Mouse (Mus musculus): ENCODE measurements around the gene Tspan11. TPM values are rescaled to one million over a fixed set of nuclear protein-coding genes. Genes with fewer than 3 reads are reported as not detected.
A peak's percentile ranks its signal among the peaks of the same experiment; 100 is the strongest.

Gene Tspan11
- polyA plus RNA-seq, 1 experiment from 2014 or later: 14.3 TPM

DNA sequence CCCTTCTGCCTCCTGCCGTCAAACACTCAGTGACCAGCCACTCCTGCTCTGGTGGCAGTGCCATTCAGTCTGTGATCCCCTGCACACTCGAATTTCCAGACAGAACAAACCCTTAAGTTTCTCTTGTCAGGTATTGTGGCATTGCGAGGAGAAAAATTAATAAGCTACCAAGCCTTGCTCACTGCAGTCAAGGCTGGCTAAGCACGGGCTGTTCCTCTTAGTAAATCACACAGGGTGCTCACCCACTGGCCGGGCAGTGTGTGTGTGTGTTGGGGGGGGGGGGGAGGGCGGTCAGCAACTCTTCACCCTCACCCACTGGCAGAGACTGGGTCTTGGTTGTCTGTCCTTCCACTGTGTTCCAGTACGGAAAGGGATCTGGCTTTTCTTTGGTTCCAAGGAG is 473 bp upstream of the Tspan11 start:
- ATAC-seq (replicated peaks; ENCODE audit: insufficient number of reproducible peaks, low FRiP score, low TSS enrichment, low read depth): 0 out of 2 replicates have a peak, but pooled peaks have one; percentile 7
- H3K27ac ChIP-seq (replicated peaks; ENCODE audit: low read depth, low read length): no peak overlapping the region
- 11% methylated on average over 7 of the region's 7 CpGs for WGBS
- H3K4me2 ChIP-seq (ENCODE audit: low read depth, low read length): peak overlapping the region; percentile 92
- H3K36me3 ChIP-seq (replicated peaks; ENCODE audit: control insufficient read depth, insufficient read depth, low read depth, low read length): no peaks in the 10 kb centered on the region
- H3K4me3 ChIP-seq (ENCODE audit: low read depth, low read length): peak overlapping the region; percentile 49
- H3K9ac ChIP-seq (replicated peaks; ENCODE audit: low read length): peak overlapping the region; percentile 77; the same call in 1 of the 2 replicates
- H3K9me3 ChIP-seq (replicated peaks; ENCODE audit: control insufficient read depth, low read length): no peaks in the 10 kb centered on the region
- no peaks in the 10 kb centered on the region for H3K27me3 ChIP-seq (ENCODE audit: control insufficient read depth, insufficient read depth, low read length)
- H3K4me1 ChIP-seq (ENCODE audit: control insufficient read depth, insufficient read depth, low read length): no peaks in the 10 kb centered on the region
- no peak for DNase-seq (ENCODE audit: low spot score)

DNA sequence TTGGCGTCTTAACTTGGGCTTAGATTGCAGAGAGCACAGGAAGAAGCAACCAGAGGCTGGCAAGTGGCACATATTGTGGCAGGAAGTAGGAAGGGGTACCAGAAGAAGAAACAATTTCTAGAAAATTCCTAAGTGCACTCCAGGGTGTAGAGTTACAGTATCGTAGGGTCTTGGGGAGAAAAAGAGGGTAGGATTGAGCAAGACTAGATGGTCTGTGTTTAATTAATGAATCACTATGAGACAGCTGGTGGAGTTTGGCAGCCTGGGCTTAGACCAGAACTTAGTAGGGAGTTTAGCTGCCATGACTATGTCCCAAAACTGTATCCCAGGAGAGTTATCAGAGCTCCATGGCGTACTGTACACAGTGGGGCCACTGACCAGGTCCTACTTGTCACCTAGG is 1.2 kb downstream of the Tspan11 start:
- WGBS: 58% methylated on average over 3 of the region's 3 CpGs
- Histone ChIP-seq H3K36me3 (replicated peaks; ENCODE audit: control insufficient read depth, insufficient read depth, low read depth, low read length) (no peaks in the 10 kb centered on the region), H3K27ac (replicated peaks; ENCODE audit: low read depth, low read length) (no peak overlapping the region)

DNA sequence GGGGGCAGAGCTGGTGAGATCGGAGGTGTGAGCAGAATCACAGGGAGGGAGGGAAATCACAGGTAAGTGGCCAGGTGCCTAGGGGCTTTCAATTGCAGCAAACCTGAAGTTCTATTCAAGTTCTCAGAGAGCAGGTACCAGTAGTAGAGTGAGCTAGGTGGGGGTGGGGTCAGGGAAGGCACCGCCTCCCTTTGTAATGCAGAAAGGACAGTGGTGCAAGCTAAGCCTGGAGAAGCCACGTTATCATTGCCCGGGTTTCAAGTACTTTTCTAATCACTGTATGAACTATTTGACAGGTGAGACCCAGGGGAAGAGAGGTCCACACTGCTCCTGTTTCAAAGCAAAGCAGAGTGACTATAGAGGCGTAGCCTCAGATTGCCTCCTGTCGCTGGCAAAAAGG is 6.2 kb downstream of the Tspan11 start:
- H3K9me3 ChIP-seq (replicated peaks; ENCODE audit: control insufficient read depth, low read length): no peaks in the 10 kb centered on the region
- H3K4me3 ChIP-seq (ENCODE audit: low read depth, low read length): no peak overlapping the region
- DNase-seq (ENCODE audit: low spot score): no peak
- ATAC-seq (replicated peaks; ENCODE audit: insufficient number of reproducible peaks, low FRiP score, low TSS enrichment, low read depth): no peak
- no peaks in the 10 kb centered on the region for H3K27me3 ChIP-seq (ENCODE audit: control insufficient read depth, insufficient read depth, low read length)
- H3K36me3 ChIP-seq (replicated peaks; ENCODE audit: control insufficient read depth, insufficient read depth, low read depth, low read length): no peaks in the 10 kb centered on the region
- H3K9ac ChIP-seq (replicated peaks; ENCODE audit: low read length): no peak overlapping the region
- H3K4me2 ChIP-seq (ENCODE audit: low read depth, low read length): no peak overlapping the region
- 39% methylated on average over 6 of the region's 6 CpGs for WGBS
- no peak overlapping the region for H3K27ac ChIP-seq (replicated peaks; ENCODE audit: low read depth, low read length)
- H3K4me1 ChIP-seq (ENCODE audit: control insufficient read depth, insufficient read depth, low read length): no peaks in the 10 kb centered on the region

More for the DNA sequence above, 1.2 kb downstream of the Tspan11 start:
- Histone ChIP-seq H3K9me3 (replicated peaks; ENCODE audit: control insufficient read depth, low read length) (no peaks in the 10 kb centered on the region), H3K4me2 (ENCODE audit: low read depth, low read length) (peak overlapping the region; percentile 92; the same call in 1 of the 2 replicates), H3K9ac (replicated peaks; ENCODE audit: low read length) (peak overlapping the region; percentile 77), H3K4me1 (ENCODE audit: control insufficient read depth, insufficient read depth, low read length) (no peaks in the 10 kb centered on the region), H3K27me3 (ENCODE audit: control insufficient read depth, insufficient read depth, low read length) (no peaks in the 10 kb centered on the region), H3K4me3 (ENCODE audit: low read depth, low read length) (peak overlapping the region; percentile 49; the same call in 1 of the 2 replicates)
- DNase-seq (ENCODE audit: low spot score) (no peak), ATAC-seq (replicated peaks; ENCODE audit: insufficient number of reproducible peaks, low FRiP score, low TSS enrichment, low read depth) (0 out of 2 replicates have a peak, but pooled peaks have one; percentile 30)

DNA sequence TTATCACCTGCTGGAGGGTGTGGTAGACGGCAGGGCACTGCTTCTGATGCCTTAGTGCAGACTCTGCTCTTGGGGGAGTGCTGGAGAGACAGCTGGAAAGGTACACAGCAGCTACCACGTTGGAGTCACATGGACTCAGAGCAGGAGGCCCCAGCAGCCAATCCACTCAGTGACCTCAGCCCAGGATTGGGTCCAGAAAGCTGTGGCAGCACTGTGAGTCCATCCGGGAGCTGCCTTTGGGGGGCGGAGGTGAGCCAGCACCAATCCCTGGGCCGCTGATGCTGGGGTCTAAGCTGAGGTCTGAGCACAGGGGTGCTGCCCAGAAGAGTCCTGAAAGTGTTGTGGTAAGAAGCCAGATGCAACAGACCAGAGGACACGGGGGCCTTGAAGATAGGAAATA is 7.6 kb downstream of the Tspan11 start:
- no peak overlapping the region for H3K4me2 ChIP-seq (ENCODE audit: low read depth, low read length)
- no peaks in the 10 kb centered on the region for H3K27me3 ChIP-seq (ENCODE audit: control insufficient read depth, insufficient read depth, low read length)
- no peaks in the 10 kb centered on the region for H3K9me3 ChIP-seq (replicated peaks; ENCODE audit: control insufficient read depth, low read length)
- WGBS: 35% methylated on average over 6 of the region's 6 CpGs
- H3K27ac ChIP-seq (replicated peaks; ENCODE audit: low read depth, low read length): no peak overlapping the region
- ATAC-seq (replicated peaks; ENCODE audit: insufficient number of reproducible peaks, low FRiP score, low TSS enrichment, low read depth) (no peak), DNase-seq (ENCODE audit: low spot score) (no peak)
- H3K36me3 ChIP-seq (replicated peaks; ENCODE audit: control insufficient read depth, insufficient read depth, low read depth, low read length): no peaks in the 10 kb centered on the region
- no peak overlapping the region for H3K4me3 ChIP-seq (ENCODE audit: low read depth, low read length)
- H3K9ac ChIP-seq (replicated peaks; ENCODE audit: low read length): no peak overlapping the region
- H3K4me1 ChIP-seq (ENCODE audit: control insufficient read depth, insufficient read depth, low read length): no peaks in the 10 kb centered on the region

DNA sequence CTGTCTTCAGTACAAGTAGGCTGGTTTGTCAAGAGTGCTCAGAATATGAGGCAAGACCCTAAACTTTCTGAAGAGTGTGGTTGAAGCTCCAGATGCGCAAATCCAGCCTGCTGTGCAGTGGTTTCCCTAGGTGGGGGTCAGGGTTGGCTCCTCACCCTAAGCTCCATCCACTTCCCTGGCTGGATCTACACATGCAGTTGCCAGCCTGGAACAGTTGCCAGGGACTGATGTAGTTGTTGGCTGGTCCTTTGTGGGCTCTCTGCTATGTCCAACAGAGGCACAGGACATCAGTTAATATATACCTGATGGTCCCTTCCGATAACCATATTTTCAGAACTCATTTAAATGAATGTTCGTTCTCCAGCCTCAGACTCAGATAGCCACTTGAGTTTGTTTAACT is 9.0 kb downstream of the Tspan11 start:
- no peak overlapping the region for H3K9ac ChIP-seq (replicated peaks; ENCODE audit: low read length)
- H3K4me2 ChIP-seq (ENCODE audit: low read depth, low read length): no peak overlapping the region
- H3K27ac ChIP-seq (replicated peaks; ENCODE audit: low read depth, low read length): no peak overlapping the region
- no peak overlapping the region for H3K4me3 ChIP-seq (ENCODE audit: low read depth, low read length)
- no peaks in the 10 kb centered on the region for H3K36me3 ChIP-seq (replicated peaks; ENCODE audit: control insufficient read depth, insufficient read depth, low read depth, low read length)
- no peaks in the 10 kb centered on the region for H3K4me1 ChIP-seq (ENCODE audit: control insufficient read depth, insufficient read depth, low read length)
- ATAC-seq (replicated peaks; ENCODE audit: insufficient number of reproducible peaks, low FRiP score, low TSS enrichment, low read depth) (no peak), DNase-seq (ENCODE audit: low spot score) (no peak)
- whole genome bisulfite sequencing: 88% methylated on average over 3 of the region's 3 CpGs
- H3K9me3 ChIP-seq (replicated peaks; ENCODE audit: control insufficient read depth, low read length): no peaks in the 10 kb centered on the region
- H3K27me3 ChIP-seq (ENCODE audit: control insufficient read depth, insufficient read depth, low read length): no peaks in the 10 kb centered on the region

DNA sequence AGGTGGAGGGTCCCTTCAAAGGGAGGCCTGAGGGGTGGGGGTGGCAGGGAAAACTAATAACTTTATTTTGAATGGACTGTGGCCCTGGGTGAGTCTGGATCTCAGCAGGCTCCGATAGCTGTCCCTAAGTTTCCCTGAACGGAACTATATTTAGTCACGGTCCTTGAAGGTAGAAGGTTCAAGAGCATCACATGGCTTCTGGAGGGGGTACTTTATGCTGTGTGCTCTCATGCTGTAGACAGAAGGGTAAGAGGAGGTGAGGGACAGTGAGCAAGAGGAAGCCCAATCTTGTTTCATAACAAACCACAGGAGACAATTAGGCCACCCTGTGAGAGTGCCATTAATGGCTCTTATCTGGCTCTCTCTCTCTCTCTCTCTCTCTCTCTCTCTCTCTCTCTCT is 10.0 kb downstream of the Tspan11 start:
- ATAC-seq (replicated peaks; ENCODE audit: insufficient number of reproducible peaks, low FRiP score, low TSS enrichment, low read depth) (no peak), DNase-seq (ENCODE audit: low spot score) (no peak)
- Histone ChIP-seq H3K27ac (replicated peaks; ENCODE audit: low read depth, low read length) (no peak overlapping the region), H3K4me1 (ENCODE audit: control insufficient read depth, insufficient read depth, low read length) (no peaks in the 10 kb centered on the region), H3K4me2 (ENCODE audit: low read depth, low read length) (no peak overlapping the region), H3K9ac (replicated peaks; ENCODE audit: low read length) (no peak overlapping the region), H3K9me3 (replicated peaks; ENCODE audit: control insufficient read depth, low read length) (no peaks in the 10 kb centered on the region), H3K36me3 (replicated peaks; ENCODE audit: control insufficient read depth, insufficient read depth, low read depth, low read length) (no peaks in the 10 kb centered on the region), H3K4me3 (ENCODE audit: low read depth, low read length) (no peak overlapping the region), H3K27me3 (ENCODE audit: control insufficient read depth, insufficient read depth, low read length) (no peaks in the 10 kb centered on the region)
- 96% methylated on average over 3 of the region's 3 CpGs for WGBS

DNA sequence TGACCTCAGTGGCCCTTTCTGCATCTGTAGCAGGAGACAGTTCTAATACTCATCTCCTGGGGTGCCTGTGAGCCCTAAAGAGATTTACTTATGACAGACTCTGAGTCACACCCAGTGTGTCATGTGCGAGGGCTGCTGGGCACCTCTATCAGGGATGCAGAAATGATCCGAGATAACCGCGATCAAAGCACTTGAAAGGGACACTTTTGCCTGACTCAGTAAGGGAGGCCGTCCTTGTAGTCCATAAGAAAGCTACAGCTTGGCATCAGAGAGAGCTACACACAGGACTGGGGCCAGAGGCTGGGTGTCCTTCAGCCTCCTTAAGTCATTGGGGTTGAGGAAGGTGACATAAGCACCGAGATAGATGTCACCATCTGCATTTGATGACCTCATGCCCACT is 12.7 kb downstream of the Tspan11 start:
- Histone ChIP-seq H3K36me3 (replicated peaks; ENCODE audit: control insufficient read depth, insufficient read depth, low read depth, low read length) (no peaks in the 10 kb centered on the region), H3K4me2 (ENCODE audit: low read depth, low read length) (no peak overlapping the region), H3K4me1 (ENCODE audit: control insufficient read depth, insufficient read depth, low read length) (no peaks in the 10 kb centered on the region), H3K9ac (replicated peaks; ENCODE audit: low read length) (no peak overlapping the region), H3K4me3 (ENCODE audit: low read depth, low read length) (no peak overlapping the region), H3K27me3 (ENCODE audit: control insufficient read depth, insufficient read depth, low read length) (no peaks in the 10 kb centered on the region), H3K9me3 (replicated peaks; ENCODE audit: control insufficient read depth, low read length) (no peaks in the 10 kb centered on the region), H3K27ac (replicated peaks; ENCODE audit: low read depth, low read length) (no peak overlapping the region)
- no peak for DNase-seq (ENCODE audit: low spot score)
- 92% methylated on average over 6 of the region's 6 CpGs for WGBS
- no peak for ATAC-seq (replicated peaks; ENCODE audit: insufficient number of reproducible peaks, low FRiP score, low TSS enrichment, low read depth)

DNA sequence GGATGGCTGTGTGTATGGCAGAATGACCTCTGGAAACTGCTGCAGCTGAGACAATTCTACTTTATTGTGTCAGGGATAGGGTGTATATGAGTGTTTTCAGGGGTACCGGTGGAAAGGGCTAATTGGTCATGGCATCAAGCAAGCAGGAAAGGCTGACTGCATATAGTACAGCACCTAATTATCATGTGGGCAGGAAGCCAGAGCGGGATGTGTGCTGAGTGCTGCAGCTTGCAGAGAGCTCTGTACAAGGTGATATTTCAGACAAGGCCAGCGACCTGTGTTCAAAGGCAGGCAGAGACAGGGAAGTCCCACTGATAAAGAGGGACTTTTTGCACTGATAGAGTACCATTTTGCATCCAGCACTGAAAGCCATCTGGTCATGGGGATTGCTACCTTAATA is 13.9 kb downstream of the Tspan11 start:
- no peaks in the 10 kb centered on the region for H3K27me3 ChIP-seq (ENCODE audit: control insufficient read depth, insufficient read depth, low read length)

More for the DNA sequence above, 13.9 kb downstream of the Tspan11 start:
- Histone ChIP-seq H3K4me3 (ENCODE audit: low read depth, low read length) (no peak overlapping the region), H3K27ac (replicated peaks; ENCODE audit: low read depth, low read length) (no peak overlapping the region), H3K9me3 (replicated peaks; ENCODE audit: control insufficient read depth, low read length) (no peaks in the 10 kb centered on the region), H3K36me3 (replicated peaks; ENCODE audit: control insufficient read depth, insufficient read depth, low read depth, low read length) (no peaks in the 10 kb centered on the region), H3K9ac (replicated peaks; ENCODE audit: low read length) (no peak overlapping the region), H3K4me2 (ENCODE audit: low read depth, low read length) (no peak overlapping the region), H3K4me1 (ENCODE audit: control insufficient read depth, insufficient read depth, low read length) (no peaks in the 10 kb centered on the region)
- no peak for DNase-seq (ENCODE audit: low spot score)
- 81% methylated on average over 3 of the region's 3 CpGs for WGBS
- ATAC-seq (replicated peaks; ENCODE audit: insufficient number of reproducible peaks, low FRiP score, low TSS enrichment, low read depth): no peak
